Mouse (Mus musculus): ENCODE measurements around the gene Rpl34. TPM values are rescaled to one million over a fixed set of nuclear protein-coding genes. Genes with fewer than 3 reads are reported as not detected.
A peak's percentile ranks its signal among the peaks of the same experiment; 100 is the strongest.

Rpl34 gene
- polyA plus RNA-seq, 1 experiment from 2014 or later = 549 TPM

- TF ChIP-seq CTCF (IDR thresholded peaks at IDR 0.05; ENCODE audit: low read depth) (no peak), EP300 (IDR thresholded peaks at IDR 0.05; ENCODE audit: low read depth) (no peak)
- Histone ChIP-seq H3K9me3 (ENCODE audit: low read length) (no peaks in the 10 kb centered on the region), H3K27ac (ENCODE audit: low read depth) (no peak overlapping the region), H3K4me2 (ENCODE audit: low read depth, low read length) (no peak overlapping the region), H3K36me3 (replicated peaks; ENCODE audit: insufficient read depth, low read length) (peaks cover 36% of the 10 kb centered on the region), H3K4me3 (ENCODE audit: low read depth, low read length) (no peak overlapping the region), H3K27me3 (ENCODE audit: insufficient read depth, low read length) (no peaks in the 10 kb centered on the region), H3K4me1 (ENCODE audit: insufficient read depth) (peaks cover 5% of the 10 kb centered on the region; the same call in 1 of the 2 replicates), H3K9ac (replicated peaks) (no peak overlapping the region)
- no peak for ATAC-seq
- DNase-seq = no peak
- WGBS (ENCODE audit: insufficient replicate concordance) = 77% methylated on average over 6 of the region's 6 CpGs
Measured at GRCm38 (mm10) chr3:130702289-130702688, 27.9 kb downstream of the Rpl34 start.

- no peak for DNase-seq
- H3K9me3 ChIP-seq (ENCODE audit: low read length) = no peaks in the 10 kb centered on the region
- TF ChIP-seq EP300 (IDR thresholded peaks at IDR 0.05; ENCODE audit: low read depth) (no peak), CTCF (IDR thresholded peaks at IDR 0.05; ENCODE audit: low read depth) (no peak)
- H3K36me3 ChIP-seq (replicated peaks; ENCODE audit: insufficient read depth, low read length) = peaks cover 26% of the 10 kb centered on the region
- no peak overlapping the region for H3K4me3 ChIP-seq (ENCODE audit: low read depth, low read length)
- no peak overlapping the region for H3K9ac ChIP-seq (replicated peaks)
- ATAC-seq = no peak; the same call in 1 of the 2 replicates
- peaks cover 3% of the 10 kb centered on the region; the same call in 1 of the 2 replicates for H3K4me1 ChIP-seq (ENCODE audit: insufficient read depth)
- no peaks in the 10 kb centered on the region for H3K27me3 ChIP-seq (ENCODE audit: insufficient read depth, low read length)
- no peak overlapping the region for H3K27ac ChIP-seq (ENCODE audit: low read depth)
- WGBS (ENCODE audit: insufficient replicate concordance) = 78% methylated on average over 4 of the region's 4 CpGs
- H3K4me2 ChIP-seq (ENCODE audit: low read depth, low read length) = no peak overlapping the region
Measured at GRCm38 (mm10) chr3:130697622-130698021, 32.6 kb downstream of the Rpl34 start.

- H3K4me1 ChIP-seq (ENCODE audit: insufficient read depth) = peaks cover 22% of the 10 kb centered on the region
- TF ChIP-seq EP300 (IDR thresholded peaks at IDR 0.05; ENCODE audit: low read depth) (no peak), CTCF (IDR thresholded peaks at IDR 0.05; ENCODE audit: low read depth) (no peak)
Measured at GRCm38 (mm10) chr3:130694705-130695104, 35.5 kb downstream of the Rpl34 start.

GRCm38 (mm10) chr3:130694041-130694593 lies 36.1 kb downstream of the Rpl34 start:
- peaks cover 22% of the 10 kb centered on the region for H3K4me1 ChIP-seq (ENCODE audit: insufficient read depth)

More at GRCm38 (mm10) chr3:130694705-130695104, 35.5 kb downstream of the Rpl34 start:
- DNase-seq (no peak), ATAC-seq (no peak)
- Histone ChIP-seq H3K36me3 (replicated peaks; ENCODE audit: insufficient read depth, low read length) (peaks cover 13% of the 10 kb centered on the region), H3K9ac (replicated peaks) (no peak overlapping the region), H3K27ac (ENCODE audit: low read depth) (no peak overlapping the region), H3K27me3 (ENCODE audit: insufficient read depth, low read length) (no peaks in the 10 kb centered on the region), H3K4me3 (ENCODE audit: low read depth, low read length) (no peak overlapping the region), H3K9me3 (ENCODE audit: low read length) (no peaks in the 10 kb centered on the region), H3K4me2 (ENCODE audit: low read depth, low read length) (no peak overlapping the region)
- WGBS (ENCODE audit: insufficient replicate concordance) = 86% methylated on average over 7 of the region's 7 CpGs

GRCm38 (mm10) chr3:130691596-130692170 lies 38.5 kb downstream of the Rpl34 start:
- peaks cover 9% of the 10 kb centered on the region for H3K36me3 ChIP-seq (replicated peaks; ENCODE audit: insufficient read depth, low read length)
- peak overlapping the region; percentile 67 for H3K4me2 ChIP-seq (ENCODE audit: low read depth, low read length)
- TF ChIP-seq EP300 (IDR thresholded peaks at IDR 0.05; ENCODE audit: low read depth) (0 out of 2 replicates have a peak, but pooled peaks have one; percentile 5), CTCF (IDR thresholded peaks at IDR 0.05; ENCODE audit: low read depth) (no peak)
- ATAC-seq (peak; percentile 38), DNase-seq (no peak)
- H3K9me3 ChIP-seq (ENCODE audit: low read length) = no peaks in the 10 kb centered on the region
- peak overlapping the region; percentile 53 for H3K9ac ChIP-seq (replicated peaks)
- H3K4me1 ChIP-seq (ENCODE audit: insufficient read depth) = peaks cover 22% of the 10 kb centered on the region
- WGBS (ENCODE audit: insufficient replicate concordance) = 19% methylated on average over 12 of the region's 12 CpGs
- H3K27ac ChIP-seq (ENCODE audit: low read depth) = peak overlapping the region; percentile 89
- no peaks in the 10 kb centered on the region for H3K27me3 ChIP-seq (ENCODE audit: insufficient read depth, low read length)
- peak overlapping the region; percentile 44 for H3K4me3 ChIP-seq (ENCODE audit: low read depth, low read length)

More at GRCm38 (mm10) chr3:130694041-130694593, 36.1 kb downstream of the Rpl34 start:
- H3K27ac ChIP-seq (ENCODE audit: low read depth) = no peak overlapping the region
- no peak overlapping the region for H3K9ac ChIP-seq (replicated peaks)
- DNase-seq = no peak
- 64% methylated on average over 9 of the region's 9 CpGs for WGBS (ENCODE audit: insufficient replicate concordance)
- peaks cover 9% of the 10 kb centered on the region for H3K36me3 ChIP-seq (replicated peaks; ENCODE audit: insufficient read depth, low read length)
- no peak overlapping the region for H3K4me2 ChIP-seq (ENCODE audit: low read depth, low read length)
- no peak for ATAC-seq
- H3K4me3 ChIP-seq (ENCODE audit: low read depth, low read length) = no peak overlapping the region
- H3K9me3 ChIP-seq (ENCODE audit: low read length) = no peaks in the 10 kb centered on the region
- H3K27me3 ChIP-seq (ENCODE audit: insufficient read depth, low read length) = no peaks in the 10 kb centered on the region
- peak; percentile 77 for TF ChIP-seq CTCF (IDR thresholded peaks at IDR 0.05; ENCODE audit: low read depth)
- no peak for TF ChIP-seq EP300 (IDR thresholded peaks at IDR 0.05; ENCODE audit: low read depth)

- Histone ChIP-seq H3K4me1 (ENCODE audit: insufficient read depth) (peaks cover 22% of the 10 kb centered on the region), H3K36me3 (replicated peaks; ENCODE audit: insufficient read depth, low read length) (peaks cover 9% of the 10 kb centered on the region), H3K4me2 (ENCODE audit: low read depth, low read length) (peak overlapping the region; percentile 67), H3K4me3 (ENCODE audit: low read depth, low read length) (peak overlapping the region; percentile 44), H3K27ac (ENCODE audit: low read depth) (peak overlapping the region; percentile 89), H3K9me3 (ENCODE audit: low read length) (no peaks in the 10 kb centered on the region), H3K27me3 (ENCODE audit: insufficient read depth, low read length) (no peaks in the 10 kb centered on the region), H3K9ac (replicated peaks) (peak overlapping the region; percentile 53)
- TF ChIP-seq EP300 (IDR thresholded peaks at IDR 0.05; ENCODE audit: low read depth) (peak; percentile 39; the same call in 1 of the 2 replicates), CTCF (IDR thresholded peaks at IDR 0.05; ENCODE audit: low read depth) (peak; percentile 57)
- DNase-seq (peak; percentile 72), ATAC-seq (peak; percentile 88)
- 6% methylated on average over 20 of the region's 20 CpGs for WGBS (ENCODE audit: insufficient replicate concordance)
Measured at GRCm38 (mm10) chr3:130690834-130691595, 39.2 kb downstream of the Rpl34 start.

Measured in liver, postnatal 0 days (tissue).